Mouse (Mus musculus): ENCODE results near the gene Rab21. TPM values are rescaled to one million over a fixed set of nuclear protein-coding genes. Genes with fewer than 3 reads are reported as not detected.
A peak's percentile ranks its signal among the peaks of the same experiment; 100 is the strongest.

Gene Rab21
- polyA plus RNA-seq, 1 experiment from 2014 or later = 15.9 TPM

DNA sequence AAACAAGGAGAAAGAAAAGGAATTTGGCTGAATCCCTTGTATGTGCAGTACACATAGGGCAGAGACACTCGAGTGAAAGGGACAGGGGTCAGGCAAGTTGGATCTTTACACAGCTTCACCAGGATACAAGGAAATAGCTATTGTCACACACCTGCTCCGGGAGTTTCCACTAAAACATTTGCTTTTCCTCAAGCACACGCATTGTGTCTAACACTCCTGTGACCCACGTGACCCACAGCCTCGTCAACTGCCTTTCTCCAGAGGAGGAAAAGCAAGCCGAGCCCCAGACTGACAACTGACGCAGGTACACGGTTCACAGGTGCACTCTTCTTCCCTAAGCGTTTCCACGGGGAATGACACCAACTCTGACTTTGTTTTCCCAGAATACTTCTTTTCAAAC lies 31.2 kb downstream of the Rab21 start:
- Histone ChIP-seq H3K36me3 (ENCODE audit: control insufficient read depth, insufficient read depth) (peaks cover 24% of the 10 kb centered on the region), H3K4me1 (replicated peaks; ENCODE audit: control insufficient read depth, insufficient read depth, low read length) (no peaks in the 10 kb centered on the region), H3K4me3 (ENCODE audit: low read depth, low read length) (no peak overlapping the region), H3K27ac (ENCODE audit: low read depth, low read length) (no peak overlapping the region), H3K4me2 (replicated peaks; ENCODE audit: low read depth) (no peak overlapping the region), H3K9ac (ENCODE audit: low read depth, low read length) (no peak overlapping the region), H3K9me3 (ENCODE audit: control insufficient read depth) (no peaks in the 10 kb centered on the region), H3K27me3 (replicated peaks; ENCODE audit: control insufficient read depth, insufficient read depth, low read length) (no peaks in the 10 kb centered on the region)
- WGBS = 36% methylated on average over 10 of the region's 10 CpGs
- peak; percentile 73 for ATAC-seq
- no peak for TF ChIP-seq CTCF (IDR thresholded peaks at IDR 0.05; ENCODE audit: low read depth)

DNA sequence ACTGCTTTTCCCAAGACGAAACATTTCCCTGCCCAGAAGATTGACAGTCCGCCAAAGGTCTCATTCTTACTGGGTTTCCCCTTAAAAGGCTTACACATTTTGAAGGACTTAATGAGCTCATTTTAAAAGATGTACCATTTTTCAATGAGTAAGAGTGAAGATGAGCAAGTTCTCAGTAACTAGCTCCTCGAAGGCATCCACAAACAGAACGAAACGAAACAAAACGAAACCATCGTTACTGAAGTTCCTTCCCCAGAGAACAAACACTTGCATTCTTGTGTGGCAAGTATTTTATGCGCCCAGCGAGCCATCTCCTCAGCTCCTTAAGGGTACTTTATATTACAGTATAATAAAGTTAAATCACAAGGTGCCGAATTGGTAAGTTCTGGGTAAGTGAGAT lies 34.0 kb downstream of the Rab21 start:
- Histone ChIP-seq H3K27me3 (replicated peaks; ENCODE audit: control insufficient read depth, insufficient read depth, low read length) (no peaks in the 10 kb centered on the region), H3K4me3 (ENCODE audit: low read depth, low read length) (no peak overlapping the region), H3K9me3 (ENCODE audit: control insufficient read depth) (no peaks in the 10 kb centered on the region), H3K36me3 (ENCODE audit: control insufficient read depth, insufficient read depth) (peaks cover 3% of the 10 kb centered on the region), H3K9ac (ENCODE audit: low read depth, low read length) (no peak overlapping the region), H3K27ac (ENCODE audit: low read depth, low read length) (no peak overlapping the region), H3K4me2 (replicated peaks; ENCODE audit: low read depth) (no peak overlapping the region), H3K4me1 (replicated peaks; ENCODE audit: control insufficient read depth, insufficient read depth, low read length) (no peaks in the 10 kb centered on the region)
- 88% methylated on average over 10 of the region's 10 CpGs for WGBS
- no peak for ATAC-seq
- no peak for TF ChIP-seq CTCF (IDR thresholded peaks at IDR 0.05; ENCODE audit: low read depth)

DNA sequence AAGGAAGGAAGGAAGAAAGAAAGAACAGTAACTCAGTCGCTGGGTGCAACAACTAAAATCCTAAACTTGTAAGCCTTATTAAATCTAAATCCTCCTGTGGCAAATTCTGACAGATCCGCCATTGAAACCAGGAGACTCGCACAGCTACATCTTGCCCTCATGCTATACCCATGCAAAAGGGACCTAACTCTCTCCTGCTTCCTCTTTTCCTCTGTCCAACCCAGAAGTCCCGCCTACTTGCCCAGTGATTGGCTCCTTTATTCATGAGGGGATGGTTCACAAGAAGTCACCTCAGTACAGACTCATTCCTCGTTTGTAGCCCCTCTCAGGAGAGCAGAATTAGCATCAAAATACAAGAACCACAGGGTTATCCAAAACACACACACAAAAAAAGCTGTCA lies 43.7 kb downstream of the Rab21 start:
- Histone ChIP-seq H3K4me1 (replicated peaks; ENCODE audit: control insufficient read depth, insufficient read depth, low read length) (no peaks in the 10 kb centered on the region), H3K4me3 (ENCODE audit: low read depth, low read length) (no peak overlapping the region), H3K27ac (ENCODE audit: low read depth, low read length) (no peak overlapping the region), H3K36me3 (ENCODE audit: control insufficient read depth, insufficient read depth) (no peaks in the 10 kb centered on the region), H3K9me3 (ENCODE audit: control insufficient read depth) (no peaks in the 10 kb centered on the region), H3K27me3 (replicated peaks; ENCODE audit: control insufficient read depth, insufficient read depth, low read length) (no peaks in the 10 kb centered on the region), H3K9ac (ENCODE audit: low read depth, low read length) (no peak overlapping the region), H3K4me2 (replicated peaks; ENCODE audit: low read depth) (no peak overlapping the region)
- TF ChIP-seq CTCF (IDR thresholded peaks at IDR 0.05; ENCODE audit: low read depth) = no peak
- ATAC-seq = no peak
- WGBS = 68% methylated on average over 5 of the region's 5 CpGs

DNA sequence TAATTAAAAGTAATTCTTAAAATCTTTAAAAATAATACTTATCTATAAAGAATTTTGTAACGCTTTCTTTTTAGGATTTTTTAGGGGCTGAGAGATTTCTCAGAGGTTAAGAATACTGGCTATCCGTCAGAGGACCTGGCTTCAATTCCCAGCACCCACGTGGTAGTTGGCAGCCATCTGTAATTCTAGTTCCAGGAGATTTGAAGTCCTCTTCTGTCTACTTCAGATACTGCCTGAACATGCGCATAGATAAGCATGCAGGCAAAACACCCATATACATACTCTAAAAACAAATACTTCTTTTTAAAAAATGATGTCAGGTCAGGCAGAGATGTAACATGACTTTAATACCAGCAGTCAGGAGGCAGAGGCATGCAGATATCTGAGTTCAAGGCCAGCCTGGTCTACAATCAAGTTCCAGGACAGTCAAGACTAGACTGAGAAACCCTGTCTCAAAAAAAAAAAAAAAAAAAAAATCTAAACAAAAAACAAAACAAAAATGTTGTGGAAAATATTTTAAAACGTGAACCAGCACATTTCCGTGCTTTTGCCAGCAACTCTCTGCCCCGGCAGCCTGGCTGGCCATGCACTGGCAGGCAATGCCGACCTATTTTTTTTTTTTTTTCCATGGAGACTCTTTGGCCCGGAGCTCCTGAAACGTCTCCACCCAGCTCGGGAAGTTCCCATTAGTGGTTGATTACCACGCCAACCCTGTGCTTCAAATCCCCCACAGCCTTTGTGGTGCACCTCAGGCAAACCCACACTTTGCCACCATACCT lies 44.6 kb downstream of the Rab21 start:
- Histone ChIP-seq H3K9me3 (ENCODE audit: control insufficient read depth) (no peaks in the 10 kb centered on the region), H3K9ac (ENCODE audit: low read depth, low read length) (no peak overlapping the region), H3K4me1 (replicated peaks; ENCODE audit: control insufficient read depth, insufficient read depth, low read length) (no peaks in the 10 kb centered on the region), H3K27me3 (replicated peaks; ENCODE audit: control insufficient read depth, insufficient read depth, low read length) (no peaks in the 10 kb centered on the region), H3K4me2 (replicated peaks; ENCODE audit: low read depth) (no peak overlapping the region), H3K4me3 (ENCODE audit: low read depth, low read length) (no peak overlapping the region), H3K36me3 (ENCODE audit: control insufficient read depth, insufficient read depth) (no peaks in the 10 kb centered on the region), H3K27ac (ENCODE audit: low read depth, low read length) (no peak overlapping the region)
- WGBS = 87% methylated on average over 12 of the region's 12 CpGs
- no peak for TF ChIP-seq CTCF (IDR thresholded peaks at IDR 0.05; ENCODE audit: low read depth)
- ATAC-seq = no peak

DNA sequence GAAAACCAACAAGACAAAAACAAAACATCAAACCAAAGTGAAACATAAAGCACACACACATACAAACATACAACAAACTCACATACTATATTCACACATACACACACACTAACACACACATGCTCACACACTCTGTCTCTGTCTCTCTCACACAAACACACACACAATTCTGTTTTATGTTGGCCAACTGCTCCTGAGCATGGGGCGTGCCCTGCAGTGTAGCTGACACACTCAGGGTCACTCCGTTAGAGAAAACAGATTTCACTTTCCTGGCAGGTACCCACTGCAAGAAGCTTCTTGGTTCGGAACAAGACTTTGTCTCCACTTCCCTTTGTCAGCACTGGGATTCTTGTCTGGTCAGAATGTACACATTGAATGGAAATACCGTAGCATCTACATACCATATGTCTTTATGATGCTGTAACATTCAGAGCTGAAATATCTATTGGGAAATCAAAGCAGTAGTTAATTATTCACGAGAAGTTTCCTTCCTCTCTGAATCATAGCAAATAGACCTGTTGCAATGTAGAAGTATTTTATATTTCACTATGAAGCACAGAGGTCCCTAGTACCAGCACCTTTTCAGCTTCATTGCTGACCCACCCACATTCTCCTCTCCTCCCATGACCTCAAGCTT lies 52.4 kb downstream of the Rab21 start:
- H3K27ac ChIP-seq (ENCODE audit: low read depth, low read length) = 0 out of 2 replicates have a peak overlapping the region, but pooled peaks have one; percentile 28
- H3K4me2 ChIP-seq (replicated peaks; ENCODE audit: low read depth) = peak overlapping the region; percentile 46
- no peaks in the 10 kb centered on the region for H3K9me3 ChIP-seq (ENCODE audit: control insufficient read depth)
- 28% methylated on average over 5 of the region's 5 CpGs for WGBS
- no peaks in the 10 kb centered on the region for H3K36me3 ChIP-seq (ENCODE audit: control insufficient read depth, insufficient read depth)
- H3K9ac ChIP-seq (ENCODE audit: low read depth, low read length) = no peak overlapping the region
- TF ChIP-seq CTCF (IDR thresholded peaks at IDR 0.05; ENCODE audit: low read depth) = no peak
- H3K4me1 ChIP-seq (replicated peaks; ENCODE audit: control insufficient read depth, insufficient read depth, low read length) = no peaks in the 10 kb centered on the region
- ATAC-seq = peak; percentile 62
- no peak overlapping the region for H3K4me3 ChIP-seq (ENCODE audit: low read depth, low read length)
- no peaks in the 10 kb centered on the region for H3K27me3 ChIP-seq (replicated peaks; ENCODE audit: control insufficient read depth, insufficient read depth, low read length)

DNA sequence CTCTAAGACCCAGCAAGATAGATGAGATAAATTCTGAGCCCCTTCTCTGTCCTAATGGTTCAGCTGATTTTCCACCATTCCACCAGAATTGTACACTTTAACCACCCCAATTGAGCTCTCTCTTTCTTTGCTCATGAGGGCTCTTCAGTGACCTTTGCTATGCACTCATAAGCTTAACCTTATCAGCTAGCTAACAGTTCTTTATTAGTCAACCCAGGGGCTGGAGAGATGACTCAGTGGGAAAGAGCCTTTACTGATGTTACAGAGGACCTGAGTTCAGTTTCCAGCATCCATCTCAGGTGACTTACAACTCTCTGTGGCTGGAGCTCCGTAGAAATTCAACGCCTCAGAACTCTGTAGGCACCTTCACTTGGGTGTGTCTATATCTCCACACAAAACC lies 53.1 kb downstream of the Rab21 start:
- ATAC-seq = peak; percentile 82

More for the DNA sequence above, 53.1 kb downstream of the Rab21 start:
- Histone ChIP-seq H3K27ac (ENCODE audit: low read depth, low read length) (peak overlapping the region; percentile 15; the same call in 1 of the 2 replicates), H3K4me2 (replicated peaks; ENCODE audit: low read depth) (no peak overlapping the region; the same call in 1 of the 2 replicates), H3K36me3 (ENCODE audit: control insufficient read depth, insufficient read depth) (no peaks in the 10 kb centered on the region), H3K27me3 (replicated peaks; ENCODE audit: control insufficient read depth, insufficient read depth, low read length) (no peaks in the 10 kb centered on the region), H3K4me3 (ENCODE audit: low read depth, low read length) (no peak overlapping the region), H3K4me1 (replicated peaks; ENCODE audit: control insufficient read depth, insufficient read depth, low read length) (no peaks in the 10 kb centered on the region), H3K9ac (ENCODE audit: low read depth, low read length) (no peak overlapping the region), H3K9me3 (ENCODE audit: control insufficient read depth) (no peaks in the 10 kb centered on the region)
- no peak for TF ChIP-seq CTCF (IDR thresholded peaks at IDR 0.05; ENCODE audit: low read depth)
- WGBS = 50% methylated on average over 2 of the region's 2 CpGs
